Mouse (Mus musculus) ES-E14 (cell line): ENCODE results near the gene Plin2. TPM values are rescaled to one million over a fixed set of nuclear protein-coding genes. Genes with fewer than 3 reads are reported as not detected.

ENCODE experiments used
- DNase-seq: peaks from one replicate; pipeline ENCODE4 v3.0.0-alpha.2; 2013; ENCODE audit warnings: low read depth, low spot score
- H3K27ac ChIP-seq: 2 replicates; pipeline ENCODE4 v1.5.1; 2012; ENCODE audit warnings: low read depth, mild to moderate bottlenecking, low read length, moderate library complexity, mixed read lengths; ENCODE audit not compliant: poor library complexity, insufficient read depth, severe bottlenecking
- H3K36me3 ChIP-seq: 2 replicates; pipeline ENCODE4 v1.6.1; 2012; ENCODE audit warnings: mild to moderate bottlenecking, low read length, moderate library complexity, mixed read lengths; ENCODE audit not compliant: control insufficient read depth, poor library complexity, insufficient read depth, severe bottlenecking
- H3K4me1 ChIP-seq, 2 experiments: fragments of 150-350 bp in 1 of 2; sonication (generic) in 1 of 2; 2 replicates each; pipeline ENCODE4 v1.6.1; 2012; ENCODE audit warnings: low read length in 2 of 2, mild to moderate bottlenecking in 1 of 2, mixed read lengths in 1 of 2; ENCODE audit not compliant: control insufficient read depth in 2 of 2, insufficient read depth in 2 of 2, poor library complexity in 1 of 2
- H3K4me3 ChIP-seq, 2 experiments: fragments of 150-350 bp in 1 of 2; sonication (generic) in 1 of 2; 2 replicates each; pipeline ENCODE4 v1.5.1; 2012; ENCODE audit warnings: low read length in 2 of 2, low read depth in 1 of 2, mild to moderate bottlenecking in 1 of 2, mixed read lengths in 1 of 2; ENCODE audit not compliant: insufficient read depth in 1 of 2, poor library complexity in 1 of 2, severe bottlenecking in 1 of 2
- H3K9ac ChIP-seq: 2 replicates; pipeline ENCODE4 v1.6.1; 2012; ENCODE audit warnings: low read depth, mild to moderate bottlenecking, low read length, mixed read lengths; ENCODE audit not compliant: poor library complexity, insufficient read depth, severe bottlenecking
- H3K9me3 ChIP-seq: fragments of 150-350 bp; sonication (generic); 2 replicates; pipeline ENCODE4 v1.6.1; 2012; ENCODE audit warnings: low read depth, mild to moderate bottlenecking, low read length; ENCODE audit not compliant: control insufficient read depth, insufficient read depth
- CHD2 ChIP-seq: IDR thresholded peaks from 2 replicates; pipeline ENCODE4 v1.6.1; 2014; ENCODE audit warnings: mild to moderate bottlenecking, low read depth, low read length, inconsistent platforms
- HCFC1 ChIP-seq: IDR thresholded peaks from 2 replicates; pipeline ENCODE4 v1.6.1; 2012; ENCODE audit warnings: low read length, inconsistent platforms, borderline replicate concordance; ENCODE audit not compliant: insufficient read depth
- MAFK ChIP-seq: IDR thresholded peaks from 2 replicates; pipeline ENCODE4 v1.6.1; 2014; ENCODE audit warnings: mild to moderate bottlenecking, low read depth, low read length, inconsistent platforms; ENCODE audit not compliant: insufficient read depth
- ZC3H11A ChIP-seq: IDR thresholded peaks from 2 replicates; pipeline ENCODE4 v1.6.1; 2012; ENCODE audit warnings: low read depth, mild to moderate bottlenecking, inconsistent platforms, low read length, borderline replicate concordance
- ZNF384 ChIP-seq: IDR thresholded peaks from 2 replicates; pipeline ENCODE4 v1.6.1; 2012; ENCODE audit warnings: low read depth, low read length, inconsistent platforms
- in situ Hi-C, 2 experiments: fragments of 600-800 bp; cut with MboI; formaldehyde crosslinking; loops; one replicate each; pipeline ENCODE4 v1.15.1; 2025; ENCODE audit warnings: low sequenced_read_pairs in 2 of 2, inconsistent platforms in 1 of 2; ENCODE audit not compliant: unreplicated experiment in 2 of 2
- total RNA-seq: library from RNA; depleted of rRNA; stranded (reverse); fragments of 300-350 nt; gene quantifications from 2 replicates; pipeline ENCODE4 v1.2.3, GENCODE M21; 2012

The Plin2 gene
- total RNA-seq, 1 experiment = 106 TPM

DNA sequence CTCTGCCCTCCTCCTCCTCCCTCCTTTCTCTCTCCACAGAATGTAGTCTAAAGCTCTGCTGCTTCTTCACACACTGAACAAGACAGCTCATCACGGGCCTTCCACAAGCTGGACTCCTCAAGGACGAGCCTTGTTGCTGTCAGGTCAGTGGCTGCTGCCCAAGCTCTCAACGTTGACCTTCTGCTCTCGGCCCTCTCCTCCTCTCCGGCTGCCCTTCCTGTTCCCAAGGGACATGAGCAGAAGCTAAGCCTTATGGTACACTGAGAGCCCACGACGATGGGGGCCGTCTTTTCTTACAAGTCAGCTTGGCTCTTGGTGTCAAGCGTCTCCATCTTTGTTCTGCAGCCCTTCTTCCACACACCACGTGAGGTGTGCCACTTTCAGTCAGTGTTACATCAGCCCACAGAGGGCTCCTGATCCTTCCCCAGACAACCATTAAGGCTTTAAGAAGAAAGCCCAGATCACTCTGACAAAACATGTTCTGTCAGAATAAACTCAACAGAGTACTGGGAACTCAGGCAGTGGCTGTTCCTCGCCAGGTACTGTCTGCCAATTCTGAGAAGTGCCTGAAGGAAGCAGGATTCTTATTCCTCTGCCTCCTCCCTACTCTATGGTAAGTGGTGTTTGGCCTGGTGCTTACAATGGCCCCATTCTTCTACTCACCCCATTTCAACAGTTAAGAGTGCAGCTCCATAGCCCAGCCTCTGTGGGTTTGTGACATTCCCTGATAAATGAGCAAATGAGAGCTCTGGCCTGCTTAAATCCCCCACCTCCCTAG, 15.6 kb upstream of the Plin2 start:
- no peaks in the 10 kb centered on the region for H3K36me3 ChIP-seq
- no peak for DNase-seq
- no peak for TF ChIP-seq HCFC1
- TF ChIP-seq ZNF384 = no peak
- no peak for TF ChIP-seq MAFK
- no peak for TF ChIP-seq CHD2
- TF ChIP-seq ZC3H11A = no peak
- no peak overlapping the region for H3K9ac ChIP-seq
- no peaks in the 10 kb centered on the region for H3K9me3 ChIP-seq
- no peak overlapping the region for H3K4me3 ChIP-seq
- H3K4me1 ChIP-seq = peaks cover 0 to 3% of the 10 kb centered on the region in 2 experiments; a peak in 1 of 4 replicates
- in situ Hi-C loops = no loop called here
- no peak overlapping the region for H3K27ac ChIP-seq

DNA sequence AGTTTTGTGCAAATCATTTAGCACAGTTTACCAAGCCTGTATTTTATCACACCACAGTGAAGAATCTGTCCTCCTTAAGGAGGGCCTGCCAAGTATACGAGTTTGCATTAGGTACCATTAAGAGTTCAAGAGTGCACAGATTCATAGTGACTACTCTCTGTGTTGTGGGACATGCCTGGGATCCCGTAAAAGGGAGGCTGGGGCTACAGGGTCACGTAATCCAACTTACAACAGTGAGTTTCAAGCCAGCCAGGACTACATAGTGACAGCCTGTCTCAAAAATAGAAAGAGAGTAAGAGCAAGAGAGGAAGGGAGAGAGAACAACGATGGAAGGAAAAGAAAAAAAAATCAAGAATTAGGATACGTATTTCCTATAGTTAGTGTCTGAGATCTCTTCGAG, 14.9 kb upstream of the Plin2 start:
- Histone ChIP-seq H3K36me3 (no peaks in the 10 kb centered on the region), H3K9me3 (no peaks in the 10 kb centered on the region), H3K4me1 (peaks cover 0 to 3% of the 10 kb centered on the region in 2 experiments; a peak in 1 of 4 replicates), H3K9ac (no peak overlapping the region), H3K27ac (no peak overlapping the region), H3K4me3 (no peak overlapping the region)
- no peak for TF ChIP-seq MAFK
- no peak for TF ChIP-seq CHD2
- TF ChIP-seq ZC3H11A = no peak
- TF ChIP-seq ZNF384 = no peak
- TF ChIP-seq HCFC1 = no peak
- DNase-seq = no peak
- in situ Hi-C loops = no loop called here

DNA sequence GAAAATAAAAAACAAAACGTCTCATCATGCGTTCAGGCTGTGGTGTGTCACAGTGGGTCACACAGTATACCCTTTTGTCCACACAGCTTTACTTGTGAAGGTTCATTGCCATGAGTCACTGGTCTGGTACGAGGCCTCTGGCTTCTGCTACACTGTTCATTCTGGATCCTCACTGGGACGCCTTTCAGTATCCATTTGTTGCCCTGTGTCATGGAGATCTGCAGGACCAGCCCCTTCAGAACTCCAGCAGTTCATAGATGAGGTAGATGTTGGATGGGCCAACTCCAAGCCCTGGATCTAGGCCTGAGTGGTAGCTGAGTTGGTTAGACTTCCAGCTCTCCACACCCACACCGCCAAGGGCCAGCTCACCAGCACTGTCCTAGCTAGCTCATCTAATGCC, 13.9 kb upstream of the Plin2 start:
- Histone ChIP-seq H3K4me1 (peaks cover 0 to 3% of the 10 kb centered on the region in 2 experiments; a peak in 1 of 4 replicates), H3K4me3 (no peak overlapping the region), H3K9ac (no peak overlapping the region), H3K27ac (no peak overlapping the region), H3K36me3 (no peaks in the 10 kb centered on the region), H3K9me3 (no peaks in the 10 kb centered on the region)
- in situ Hi-C loops = no loop called here
- TF ChIP-seq ZNF384 (no peak), CHD2 (no peak), HCFC1 (no peak), ZC3H11A (no peak), MAFK (no peak)
- no peak for DNase-seq

DNA sequence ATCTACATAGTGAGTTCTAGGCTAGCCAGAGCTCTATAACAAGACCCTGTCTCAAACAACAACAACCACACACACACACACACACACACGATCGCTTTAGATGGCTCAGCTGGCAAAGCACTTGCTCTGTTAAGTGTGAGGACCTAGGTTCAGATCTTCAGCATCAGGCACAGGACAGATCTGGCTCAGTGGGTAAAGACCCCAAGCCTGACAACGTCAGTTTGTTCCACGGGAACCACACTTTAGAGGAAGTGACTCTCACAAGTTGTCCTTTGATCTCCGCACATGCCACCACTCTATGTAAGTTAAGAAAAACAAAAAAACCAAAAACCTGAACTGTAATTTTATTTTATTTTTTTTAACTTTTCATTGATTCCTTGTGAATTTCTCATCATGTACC, 13.4 kb upstream of the Plin2 start:
- DNase-seq = no peak
- Histone ChIP-seq H3K27ac (no peak overlapping the region), H3K4me1 (peaks cover 0 to 3% of the 10 kb centered on the region in 2 experiments; a peak in 1 of 4 replicates), H3K9me3 (no peaks in the 10 kb centered on the region), H3K36me3 (no peaks in the 10 kb centered on the region), H3K4me3 (no peak overlapping the region), H3K9ac (no peak overlapping the region)
- no peak for TF ChIP-seq ZC3H11A
- TF ChIP-seq HCFC1 = no peak
- no peak for TF ChIP-seq MAFK
- TF ChIP-seq CHD2 = no peak
- no peak for TF ChIP-seq ZNF384
- in situ Hi-C loops = no loop called here
